Mouse (Mus musculus) testis, postnatal 14 days (tissue): ENCODE measurements around the gene Ska2.

Source experiments
- DNase-seq: peaks from one replicate; pipeline ENCODE4 v3.0.0; 2021; ENCODE audit warnings: low spot score

Gene Ska2

GRCm38 (mm10) chr11:87173625-87174024 is 64.6 kb downstream of the Ska2 start:
- no peak for DNase-seq
